Mouse (Mus musculus) midbrain, postnatal 0 days (tissue): ENCODE results near the gene Pprc1. TPM values are rescaled to one million over a fixed set of nuclear protein-coding genes. Genes with fewer than 3 reads are reported as not detected.
A peak's percentile ranks its signal among the peaks of the same experiment; 100 is the strongest.

ENCODE experiments used
- ATAC-seq: fragments of 200-750 bp; cut with Nextera tagmentation; 2 replicates; pipeline ENCODE4 v1.8.0; 2017; ENCODE audit warnings: moderate number of reproducible peaks, mild to moderate bottlenecking, moderate TSS enrichment, moderate library complexity; ENCODE audit not compliant: low FRiP score
- DNase-seq: peaks from one replicate; pipeline ENCODE4 v3.0.0-alpha.2; 2015; ENCODE audit warnings: low spot score
- H3K27ac ChIP-seq: fragments of 300-500 bp; sonication (generic); 2 replicates; pipeline ENCODE4 v1.5.1; 2014; ENCODE audit warnings: low read depth, mild to moderate bottlenecking, low read length, mixed read lengths
- H3K27me3 ChIP-seq: fragments of 300-500 bp; sonication (generic); 2 replicates; pipeline ENCODE4 v1.6.1; 2014; ENCODE audit warnings: low read length, control low read depth, mixed read lengths; ENCODE audit not compliant: insufficient read depth
- H3K36me3 ChIP-seq: fragments of 300-500 bp; sonication (generic); 2 replicates; pipeline ENCODE4 v1.6.1; 2014; ENCODE audit warnings: low read length, control low read depth, mixed read lengths; ENCODE audit not compliant: insufficient read depth
- H3K4me1 ChIP-seq: fragments of 300-500 bp; sonication (generic); 2 replicates; pipeline ENCODE4 v1.6.1; 2014; ENCODE audit warnings: mild to moderate bottlenecking, control low read depth, antibody characterized with exemption, low read length, mixed read lengths; ENCODE audit not compliant: insufficient read depth
- H3K4me2 ChIP-seq: fragments of 300-500 bp; sonication (generic); 2 replicates; pipeline ENCODE4 v1.6.1; 2014; ENCODE audit warnings: low read depth, mild to moderate bottlenecking, low read length, mixed read lengths; ENCODE audit not compliant: poor library complexity, severe bottlenecking
- H3K4me3 ChIP-seq: fragments of 300-500 bp; sonication (generic); 2 replicates; pipeline ENCODE4 v1.5.1; 2014; ENCODE audit warnings: low read depth, mild to moderate bottlenecking, low read length, moderate library complexity
- H3K9ac ChIP-seq: fragments of 300-500 bp; sonication (generic); replicated peaks from 2 replicates; pipeline ENCODE4 v1.6.1; 2014; ENCODE audit warnings: mild to moderate bottlenecking, low read length, moderate library complexity, mixed read lengths; ENCODE audit not compliant: poor library complexity, severe bottlenecking
- H3K9me3 ChIP-seq: fragments of 300-500 bp; sonication (generic); 2 replicates; pipeline ENCODE4 v1.6.1; 2016; ENCODE audit warnings: low read length, control low read depth
- CTCF ChIP-seq: IDR thresholded peaks from 2 replicates; pipeline ENCODE4 v1.5.1; 2016; ENCODE audit warnings: antibody characterized with exemption, mild to moderate bottlenecking
- WGBS: fragments of 180-500 bp; shearing (Covaris S2); extraction: QIAGEN DNeasy Blood & Tissue Kit; methylation state at CpG from one replicate; pipeline ENCODE4 v1.1.7; 2014; 5-methylcytosine and 5-hydroxymethylcytosine counted together
- polyA plus RNA-seq: library from polyadenylated mRNA; unstranded; fragments of >200 nt; fragmentation: Nextera tagmentation; extraction: Ambion mirVana; gene quantifications from 2 replicates; pipeline ENCODE4 v1.2.1, GENCODE M21; 2015
- total RNA-seq: library from RNA; depleted of rRNA; stranded (reverse); fragments of >200 nt; gene quantifications from 2 replicates; pipeline ENCODE4 v1.2.3, GENCODE M21; 2014

Gene Pprc1
- total and polyA plus RNA-seq, 2 experiments from 2014 or later, result 8.8 to 10.4 TPM

- Histone ChIP-seq H3K27me3 (no peaks in the 10 kb centered on the region), H3K4me3 (no peak overlapping the region), H3K4me1 (peaks cover 8% of the 10 kb centered on the region), H3K27ac (no peak overlapping the region), H3K36me3 (peaks cover 25% of the 10 kb centered on the region), H3K9me3 (no peaks in the 10 kb centered on the region), H3K9ac (no peak overlapping the region), H3K4me2 (no peak overlapping the region)
- DNase-seq, result no peak
- ATAC-seq, result no peak
- no peak for TF ChIP-seq CTCF
- WGBS, result 91% methylated on average over 5 of the region's 5 CpGs
Observed at GRCm38 (mm10) chr19:46074266-46074665, 29.6 kb downstream of the Pprc1 start.

- peak; percentile 96 for ATAC-seq
- peak within 1 kb of the TSS; percentile 72 for H3K4me2 ChIP-seq
- under 1% methylated on average over 66 of the region's 66 CpGs for WGBS
- no peaks in the 10 kb centered on the region for H3K27me3 ChIP-seq
- peak within 1 kb of the TSS; percentile 85 for H3K4me3 ChIP-seq
- peaks cover 26% of the 10 kb centered on the region for H3K36me3 ChIP-seq
- peak; percentile 52 for TF ChIP-seq CTCF
- H3K4me1 ChIP-seq, result peaks cover 8% of the 10 kb centered on the region
- H3K27ac ChIP-seq, result peak within 1 kb of the TSS; percentile 67; the same call in 1 of the 2 replicates
- H3K9me3 ChIP-seq, result no peaks in the 10 kb centered on the region
- DNase-seq, result peak; percentile 98
- H3K9ac ChIP-seq, result peak within 1 kb of the TSS; percentile 55
Observed at GRCm38 (mm10) chr19:46075616-46076607, 31.2 kb downstream of the Pprc1 start, which contains the start of gene Nolc1. Gene Nolc1, plus strand, starts transcription at chr19:46075863.

- 61% methylated on average over 3 of the region's 3 CpGs for WGBS
- Histone ChIP-seq H3K27ac (no peak overlapping the region), H3K4me2 (no peak overlapping the region), H3K4me1 (peaks cover 8% of the 10 kb centered on the region), H3K27me3 (no peaks in the 10 kb centered on the region), H3K9me3 (no peaks in the 10 kb centered on the region), H3K4me3 (no peak overlapping the region), H3K9ac (no peak overlapping the region), H3K36me3 (peaks cover 42% of the 10 kb centered on the region)
- no peak for DNase-seq
- TF ChIP-seq CTCF, result no peak
- no peak for ATAC-seq
Observed at GRCm38 (mm10) chr19:46078535-46078934, 33.8 kb downstream of the Pprc1 start.

GRCm38 (mm10) chr19:46085185-46085584 is 40.5 kb downstream of the Pprc1 start:
- Histone ChIP-seq H3K27ac (no peak overlapping the region), H3K4me2 (no peak overlapping the region), H3K4me1 (no peaks in the 10 kb centered on the region), H3K9ac (no peak overlapping the region), H3K9me3 (no peaks in the 10 kb centered on the region), H3K27me3 (no peaks in the 10 kb centered on the region), H3K36me3 (peaks cover 52% of the 10 kb centered on the region), H3K4me3 (no peak overlapping the region)
- DNase-seq, result no peak
- no peak for TF ChIP-seq CTCF
- 97% methylated on average over 8 of the region's 8 CpGs for WGBS
- ATAC-seq, result no peak

- Histone ChIP-seq H3K4me1 (no peaks in the 10 kb centered on the region), H3K27ac (no peak overlapping the region), H3K36me3 (peaks cover 40% of the 10 kb centered on the region), H3K4me3 (no peak overlapping the region), H3K27me3 (no peaks in the 10 kb centered on the region), H3K4me2 (no peak overlapping the region), H3K9me3 (no peaks in the 10 kb centered on the region), H3K9ac (no peak overlapping the region)
- no peak for ATAC-seq
- 59% methylated on average over 3 of the region's 3 CpGs for WGBS
- TF ChIP-seq CTCF, result peak; percentile 85
- peak; percentile 83 for DNase-seq
Observed at GRCm38 (mm10) chr19:46086337-46086736, 41.7 kb downstream of the Pprc1 start.

- Histone ChIP-seq H3K4me2 (no peak overlapping the region), H3K27me3 (no peaks in the 10 kb centered on the region), H3K4me3 (no peak overlapping the region), H3K27ac (no peak overlapping the region), H3K4me1 (no peaks in the 10 kb centered on the region), H3K9me3 (no peaks in the 10 kb centered on the region), H3K36me3 (peaks cover 26% of the 10 kb centered on the region), H3K9ac (no peak overlapping the region)
- ATAC-seq (no peak), DNase-seq (no peak)
- TF ChIP-seq CTCF, result no peak
- 82% methylated on average over 7 of the region's 7 CpGs for WGBS
Observed at GRCm38 (mm10) chr19:46087871-46088270, 43.2 kb downstream of the Pprc1 start.
